Mouse (Mus musculus): ENCODE measurements at regions not wholly inside any gene's neighbourhood (a gene's known extent, or its start where the extent isn't known, plus 50 kb on each side); places are given as distances from the start of the nearest gene placed in this dataset.

- TF ChIP-seq CTCF (IDR thresholded peaks at IDR 0.05; ENCODE audit: low read depth, low read length) (no peak), POLR2A (IDR thresholded peaks at IDR 0.05; ENCODE audit: extremely low read depth, insufficient read depth, low read length) (no peak)
Observed at GRCm38 (mm10) chr8:90046779-90047178, 301.4 kb downstream of the Tox3 start.
